Mouse (Mus musculus) ES-E14 (cell line): Measurements from ENCODE around the gene Taok3.

Source experiments
- CHD2 ChIP-seq: IDR thresholded peaks from 2 replicates; pipeline ENCODE4 v1.6.1; 2014; ENCODE audit warnings: mild to moderate bottlenecking, low read depth, low read length, inconsistent platforms
- HCFC1 ChIP-seq: IDR thresholded peaks from 2 replicates; pipeline ENCODE4 v1.6.1; 2012; ENCODE audit warnings: low read length, inconsistent platforms, borderline replicate concordance; ENCODE audit not compliant: insufficient read depth
- MAFK ChIP-seq: IDR thresholded peaks from 2 replicates; pipeline ENCODE4 v1.6.1; 2014; ENCODE audit warnings: mild to moderate bottlenecking, low read depth, low read length, inconsistent platforms; ENCODE audit not compliant: insufficient read depth
- ZNF384 ChIP-seq: IDR thresholded peaks from 2 replicates; pipeline ENCODE4 v1.6.1; 2012; ENCODE audit warnings: low read depth, low read length, inconsistent platforms

GRCm38 (mm10) chr5:117153527-117154091 is 33.7 kb downstream of the Taok3 start:
- TF ChIP-seq ZNF384 (no peak), HCFC1 (no peak), MAFK (no peak), CHD2 (no peak)
